Mouse (Mus musculus): Measurements from ENCODE around the gene Tti1. TPM values are rescaled to one million over a fixed set of nuclear protein-coding genes. Genes with fewer than 3 reads are reported as not detected.

Tti1 gene
- polyA plus RNA-seq, 1 experiment = 14.2 TPM

GRCm38 (mm10) chr2:157983276-157983675, 45.0 kb downstream of the Tti1 start:
- no peak for TF ChIP-seq CTCF (IDR thresholded peaks at IDR 0.05; ENCODE audit: low read depth, low read length)
- TF ChIP-seq POLR2A (IDR thresholded peaks at IDR 0.05; ENCODE audit: borderline replicate concordance, low read depth, low read length) = no peak
- Histone ChIP-seq H3K4me3 (ENCODE audit: insufficient read depth, low read length) (no peak overlapping the region), H3K27ac (ENCODE audit: insufficient read depth, low read depth, low read length) (no peak overlapping the region), H3K4me1 (ENCODE audit: control insufficient read depth, insufficient read depth, low read length) (peaks cover 7% of the 10 kb centered on the region)

GRCm38 (mm10) chr2:157982727-157983126, 45.5 kb downstream of the Tti1 start:
- TF ChIP-seq CTCF (IDR thresholded peaks at IDR 0.05; ENCODE audit: low read depth, low read length) (no peak), POLR2A (IDR thresholded peaks at IDR 0.05; ENCODE audit: borderline replicate concordance, low read depth, low read length) (no peak)
- no peak overlapping the region for H3K27ac ChIP-seq (ENCODE audit: insufficient read depth, low read depth, low read length)
- H3K4me3 ChIP-seq (ENCODE audit: insufficient read depth, low read length) = no peak overlapping the region
- H3K4me1 ChIP-seq (ENCODE audit: control insufficient read depth, insufficient read depth, low read length) = peaks cover 7% of the 10 kb centered on the region

- Histone ChIP-seq H3K4me1 (ENCODE audit: control insufficient read depth, insufficient read depth, low read length) (no peaks in the 10 kb centered on the region), H3K27ac (ENCODE audit: insufficient read depth, low read depth, low read length) (no peak overlapping the region), H3K4me3 (ENCODE audit: insufficient read depth, low read length) (no peak overlapping the region)
- no peak for TF ChIP-seq POLR2A (IDR thresholded peaks at IDR 0.05; ENCODE audit: borderline replicate concordance, low read depth, low read length)
- no peak for TF ChIP-seq CTCF (IDR thresholded peaks at IDR 0.05; ENCODE audit: low read depth, low read length)
Observed at GRCm38 (mm10) chr2:157979241-157979640, 49.0 kb downstream of the Tti1 start.

- Histone ChIP-seq H3K4me1 (ENCODE audit: control insufficient read depth, insufficient read depth, low read length) (no peaks in the 10 kb centered on the region), H3K4me3 (ENCODE audit: insufficient read depth, low read length) (no peak overlapping the region), H3K27ac (ENCODE audit: insufficient read depth, low read depth, low read length) (no peak overlapping the region)
- TF ChIP-seq CTCF (IDR thresholded peaks at IDR 0.05; ENCODE audit: low read depth, low read length) (no peak), POLR2A (IDR thresholded peaks at IDR 0.05; ENCODE audit: borderline replicate concordance, low read depth, low read length) (no peak)
Observed at GRCm38 (mm10) chr2:157975595-157975994, 52.6 kb downstream of the Tti1 start.

- no peak for TF ChIP-seq POLR2A (IDR thresholded peaks at IDR 0.05; ENCODE audit: borderline replicate concordance, low read depth, low read length)
- TF ChIP-seq CTCF (IDR thresholded peaks at IDR 0.05; ENCODE audit: low read depth, low read length) = no peak
- Histone ChIP-seq H3K27ac (ENCODE audit: insufficient read depth, low read depth, low read length) (no peak overlapping the region), H3K4me3 (ENCODE audit: insufficient read depth, low read length) (no peak overlapping the region), H3K4me1 (ENCODE audit: control insufficient read depth, insufficient read depth, low read length) (no peaks in the 10 kb centered on the region)
Observed at GRCm38 (mm10) chr2:157974604-157975501, 53.4 kb downstream of the Tti1 start.

- no peak for TF ChIP-seq CTCF (IDR thresholded peaks at IDR 0.05; ENCODE audit: low read depth, low read length)
- TF ChIP-seq POLR2A (IDR thresholded peaks at IDR 0.05; ENCODE audit: borderline replicate concordance, low read depth, low read length) = no peak
- Histone ChIP-seq H3K4me1 (ENCODE audit: control insufficient read depth, insufficient read depth, low read length) (no peaks in the 10 kb centered on the region), H3K4me3 (ENCODE audit: insufficient read depth, low read length) (no peak overlapping the region), H3K27ac (ENCODE audit: insufficient read depth, low read depth, low read length) (no peak overlapping the region)
Observed at GRCm38 (mm10) chr2:157970669-157971068, 57.6 kb downstream of the Tti1 start.

- Histone ChIP-seq H3K4me3 (ENCODE audit: insufficient read depth, low read length) (no peak overlapping the region), H3K4me1 (ENCODE audit: control insufficient read depth, insufficient read depth, low read length) (no peaks in the 10 kb centered on the region), H3K27ac (ENCODE audit: insufficient read depth, low read depth, low read length) (no peak overlapping the region)
- no peak for TF ChIP-seq CTCF (IDR thresholded peaks at IDR 0.05; ENCODE audit: low read depth, low read length)
Observed at GRCm38 (mm10) chr2:157970124-157970523, 58.1 kb downstream of the Tti1 start.

GRCm38 (mm10) chr2:157967856-157968255, 60.4 kb downstream of the Tti1 start:
- H3K27ac ChIP-seq (ENCODE audit: insufficient read depth, low read depth, low read length) = no peak overlapping the region
- no peaks in the 10 kb centered on the region for H3K4me1 ChIP-seq (ENCODE audit: control insufficient read depth, insufficient read depth, low read length)
- no peak overlapping the region for H3K4me3 ChIP-seq (ENCODE audit: insufficient read depth, low read length)
- TF ChIP-seq CTCF (IDR thresholded peaks at IDR 0.05; ENCODE audit: low read depth, low read length) (no peak), POLR2A (IDR thresholded peaks at IDR 0.05; ENCODE audit: borderline replicate concordance, low read depth, low read length) (no peak)

GRCm38 (mm10) chr2:157957707-157958108, 70.5 kb downstream of the Tti1 start:
- Histone ChIP-seq H3K4me1 (ENCODE audit: control insufficient read depth, insufficient read depth, low read length) (no peaks in the 10 kb centered on the region), H3K27ac (ENCODE audit: insufficient read depth, low read depth, low read length) (no peak overlapping the region), H3K4me3 (ENCODE audit: insufficient read depth, low read length) (no peak overlapping the region)
- TF ChIP-seq CTCF (IDR thresholded peaks at IDR 0.05; ENCODE audit: low read depth, low read length) (no peak), POLR2A (IDR thresholded peaks at IDR 0.05; ENCODE audit: borderline replicate concordance, low read depth, low read length) (no peak)

GRCm38 (mm10) chr2:157953978-157954377, 74.3 kb downstream of the Tti1 start:
- H3K27ac ChIP-seq (ENCODE audit: insufficient read depth, low read depth, low read length) = no peak overlapping the region
- H3K4me1 ChIP-seq (ENCODE audit: control insufficient read depth, insufficient read depth, low read length) = no peaks in the 10 kb centered on the region
- H3K4me3 ChIP-seq (ENCODE audit: insufficient read depth, low read length) = no peak overlapping the region
- no peak for TF ChIP-seq CTCF (IDR thresholded peaks at IDR 0.05; ENCODE audit: low read depth, low read length)
- TF ChIP-seq POLR2A (IDR thresholded peaks at IDR 0.05; ENCODE audit: borderline replicate concordance, low read depth, low read length) = no peak

All from bone marrow macrophage, adult 2 months (primary cell).